Mouse (Mus musculus) embryonic fibroblast, embryonic 13.5 days (primary cell): ENCODE data around the gene Hvcn1. TPM values are rescaled to one million over a fixed set of nuclear protein-coding genes. Genes with fewer than 3 reads are reported as not detected.
A peak's percentile ranks its signal among the peaks of the same experiment; 100 is the strongest.
"Not testable (repeated sequence)": the region's sequence is repeated elsewhere in the genome, so short reads cannot be mapped to it uniquely, and the experiment has no call there.

ENCODE experiments used
- H3K27ac ChIP-seq: 2 replicates; pipeline ENCODE4 v1.5.1; 2012; ENCODE audit warnings: low read length, control low read depth, inconsistent platforms; ENCODE audit not compliant: insufficient read depth
- H3K4me1 ChIP-seq: 2 replicates; pipeline ENCODE4 v1.6.1; 2011; ENCODE audit warnings: low read length; ENCODE audit not compliant: control insufficient read depth, insufficient read depth
- H3K4me3 ChIP-seq: 2 replicates; pipeline ENCODE4 v1.5.1; 2011; ENCODE audit warnings: mild to moderate bottlenecking, control low read depth, low read length; ENCODE audit not compliant: insufficient read depth
- CTCF ChIP-seq: IDR thresholded peaks from 2 replicates; pipeline ENCODE4 v1.5.1; 2011; ENCODE audit warnings: mild to moderate bottlenecking, control low read depth, low read length, moderate library complexity, borderline replicate concordance; ENCODE audit not compliant: insufficient read depth
- POLR2A ChIP-seq: IDR thresholded peaks from 2 replicates; pipeline ENCODE4 v1.6.1; 2011; ENCODE audit warnings: low read depth, mild to moderate bottlenecking, control low read depth, low read length, moderate library complexity
- polyA plus RNA-seq: library from polyadenylated mRNA; stranded (reverse); fragments of >200 nt; gene quantifications from 2 replicates; pipeline ENCODE4 v1.2.4, GENCODE M21; 2011; ENCODE audit warnings: low read depth; ENCODE audit not compliant: missing spikeins, insufficient read length

Gene Hvcn1
- polyA plus RNA-seq, 1 experiment, result 3.1 TPM

DNA sequence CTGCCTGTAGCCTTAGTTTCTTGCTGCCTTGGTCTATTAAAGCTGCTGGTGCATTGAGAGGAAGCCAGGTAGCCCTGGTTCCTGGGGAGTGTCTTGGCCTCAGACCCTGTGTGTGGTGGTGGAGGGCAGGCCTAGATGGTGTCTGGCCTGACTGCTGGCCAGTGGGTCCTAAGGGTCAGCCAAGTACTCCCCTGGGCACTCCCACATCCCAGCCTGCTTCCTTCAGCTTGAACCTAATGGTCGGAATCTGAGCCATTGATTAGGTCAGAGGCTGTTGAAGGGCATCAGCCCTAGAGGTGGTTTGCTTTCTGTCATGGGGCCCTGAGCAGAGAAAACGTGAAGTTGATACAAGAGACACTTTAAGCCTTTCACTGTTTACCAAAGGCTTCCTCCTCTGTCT, 31.2 kb upstream of the Hvcn1 start:
- no peaks in the 10 kb centered on the region for H3K4me1 ChIP-seq
- H3K27ac ChIP-seq, result no peak overlapping the region
- H3K4me3 ChIP-seq, result no peak overlapping the region
- TF ChIP-seq POLR2A, result no peak
- no peak for TF ChIP-seq CTCF

DNA sequence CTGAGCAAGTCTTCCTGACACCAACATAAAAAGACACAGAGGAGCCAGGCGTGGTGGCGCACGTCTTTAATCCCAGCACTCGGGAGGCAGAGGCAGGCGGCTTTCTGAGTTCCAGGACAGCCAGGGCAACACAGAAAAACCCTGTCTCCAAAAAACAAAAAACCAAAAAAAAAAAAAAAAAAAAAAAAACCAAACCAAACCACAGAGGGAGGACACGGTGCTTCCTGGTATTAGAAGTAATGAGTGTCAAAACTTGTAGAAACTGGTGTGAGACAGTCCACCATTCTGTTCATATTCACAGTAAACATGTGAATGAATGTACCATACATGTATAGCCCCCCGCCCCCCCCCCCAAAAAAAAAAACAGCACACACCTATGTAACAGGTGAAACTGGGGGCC, 30.6 kb upstream of the Hvcn1 start:
- H3K4me3 ChIP-seq, result no peak overlapping the region
- H3K4me1 ChIP-seq, result no peaks in the 10 kb centered on the region
- TF ChIP-seq POLR2A, result no peak
- TF ChIP-seq CTCF, result no peak
- no peak overlapping the region for H3K27ac ChIP-seq

DNA sequence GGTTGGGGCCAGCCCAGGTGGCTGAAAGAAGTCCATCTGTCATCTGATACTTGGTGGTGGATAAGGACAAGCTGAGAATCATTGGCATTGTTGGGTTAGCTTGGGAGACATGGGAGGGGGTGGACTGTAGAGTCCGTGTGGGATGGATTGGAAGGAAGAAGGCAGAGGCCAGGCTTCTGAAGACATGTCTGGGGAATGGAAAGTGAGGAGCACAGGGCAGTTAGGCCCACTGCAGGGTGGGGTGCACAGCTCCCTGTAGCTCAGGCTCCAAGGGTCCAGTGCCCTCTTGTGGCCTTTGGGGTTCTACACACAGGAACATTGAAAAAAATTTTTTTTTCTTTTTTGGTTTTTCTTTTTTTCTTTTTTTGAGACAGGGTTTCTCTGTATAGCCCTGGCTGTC, 30.2 kb upstream of the Hvcn1 start:
- TF ChIP-seq CTCF (peak; percentile 76), POLR2A (no peak)
- H3K4me3 ChIP-seq, result no peak overlapping the region

DNA sequence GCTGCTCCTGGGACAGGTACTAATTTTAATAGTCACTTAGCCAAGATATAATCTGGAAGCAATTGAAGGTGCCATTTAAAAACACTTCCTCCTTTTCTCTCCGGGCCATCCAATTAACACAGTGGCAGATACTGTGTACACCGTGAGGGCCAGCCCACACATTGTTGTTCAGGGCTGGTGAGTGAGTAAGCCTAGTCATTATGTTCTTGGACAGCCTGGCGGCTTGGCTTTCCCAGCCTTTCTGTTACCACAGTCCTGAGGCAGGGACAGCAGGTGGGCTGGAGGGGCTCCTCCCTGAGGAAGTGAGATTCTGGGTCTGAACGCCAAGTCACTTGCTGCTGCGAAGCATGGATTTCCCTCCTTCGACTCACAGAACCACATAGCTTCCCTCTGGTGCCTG, 26.9 kb upstream of the Hvcn1 start:
- no peak for TF ChIP-seq CTCF
- no peak for TF ChIP-seq POLR2A
- Histone ChIP-seq H3K27ac (no peak overlapping the region), H3K4me3 (no peak overlapping the region), H3K4me1 (no peaks in the 10 kb centered on the region)

More for the DNA sequence above, 30.2 kb upstream of the Hvcn1 start:
- Histone ChIP-seq H3K27ac (no peak overlapping the region), H3K4me1 (no peaks in the 10 kb centered on the region)

DNA sequence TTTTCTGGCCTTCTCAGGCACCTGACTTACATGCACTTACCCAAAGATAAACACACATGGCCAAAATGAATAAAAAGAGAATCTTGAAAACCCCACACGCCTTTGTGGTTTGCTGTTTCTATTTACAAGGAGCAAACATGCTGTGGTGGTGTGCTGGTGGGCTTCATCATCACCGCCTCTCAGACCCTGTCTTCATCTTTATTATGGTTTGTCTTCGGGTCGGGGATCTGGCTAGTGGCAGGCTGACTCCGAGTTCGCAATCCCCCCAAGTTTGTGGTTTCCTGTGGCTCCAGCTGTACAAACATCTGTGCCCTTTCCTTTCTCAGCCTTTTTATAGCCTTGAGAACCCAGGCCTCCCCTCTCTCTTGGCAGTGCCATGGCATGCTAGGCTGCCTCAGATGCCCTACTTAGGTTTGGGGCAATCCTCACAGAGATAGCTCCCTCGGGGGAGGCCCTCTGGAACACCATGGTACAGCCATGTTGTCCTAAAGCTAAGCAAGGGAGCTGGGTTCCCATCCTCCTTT, 22.3 kb upstream of the Hvcn1 start:
- TF ChIP-seq CTCF, result no peak
- no peak for TF ChIP-seq POLR2A
- Histone ChIP-seq H3K4me3 (no peak overlapping the region), H3K4me1 (no peaks in the 10 kb centered on the region), H3K27ac (no peak overlapping the region)

DNA sequence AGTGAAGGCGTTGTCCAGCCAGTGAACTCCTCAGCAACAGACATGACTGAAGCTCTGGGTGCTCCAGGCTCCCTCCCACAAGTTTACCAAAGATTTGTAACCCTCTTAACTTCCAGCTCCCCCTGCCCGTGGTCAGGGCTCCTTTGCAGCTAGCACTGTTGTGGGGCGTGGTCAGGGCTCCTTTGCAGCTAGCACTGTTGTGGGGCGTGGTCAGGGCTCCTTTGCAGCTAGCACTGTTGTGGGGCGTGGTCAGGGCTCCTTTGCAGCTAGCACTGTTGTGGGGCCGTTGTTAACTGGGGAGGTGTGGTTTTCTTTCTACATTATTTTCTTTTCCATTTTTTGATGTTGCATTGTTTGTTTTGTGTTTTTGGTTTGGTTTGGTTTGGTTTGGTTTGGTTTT, 21.7 kb upstream of the Hvcn1 start:
- H3K4me1 ChIP-seq, H3K4me3 ChIP-seq, H3K27ac ChIP-seq: not testable (repeated sequence)

DNA sequence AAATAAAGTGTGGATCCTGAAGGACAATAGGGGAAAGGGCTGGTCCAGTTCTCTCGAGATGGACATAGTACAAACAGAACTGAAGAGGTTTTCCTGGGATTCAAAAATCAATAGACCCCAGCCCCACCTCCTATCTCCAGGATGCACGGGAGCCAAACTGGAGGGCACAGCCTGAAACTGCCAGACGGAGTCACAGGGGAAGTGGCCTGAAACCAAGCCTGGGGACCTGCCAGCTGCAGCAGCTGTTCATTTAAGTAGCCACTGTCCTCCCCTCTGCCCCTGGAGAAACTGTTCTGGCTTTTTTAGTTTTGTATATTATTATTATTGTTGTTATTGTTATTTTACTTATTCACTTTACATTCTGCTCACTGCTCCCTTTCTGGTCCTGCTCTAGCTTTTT, 17.5 kb upstream of the Hvcn1 start:
- H3K4me3 ChIP-seq, result no peak overlapping the region
- H3K4me1 ChIP-seq, result no peaks in the 10 kb centered on the region
- TF ChIP-seq CTCF, result no peak
- no peak for TF ChIP-seq POLR2A
- no peak overlapping the region for H3K27ac ChIP-seq

DNA sequence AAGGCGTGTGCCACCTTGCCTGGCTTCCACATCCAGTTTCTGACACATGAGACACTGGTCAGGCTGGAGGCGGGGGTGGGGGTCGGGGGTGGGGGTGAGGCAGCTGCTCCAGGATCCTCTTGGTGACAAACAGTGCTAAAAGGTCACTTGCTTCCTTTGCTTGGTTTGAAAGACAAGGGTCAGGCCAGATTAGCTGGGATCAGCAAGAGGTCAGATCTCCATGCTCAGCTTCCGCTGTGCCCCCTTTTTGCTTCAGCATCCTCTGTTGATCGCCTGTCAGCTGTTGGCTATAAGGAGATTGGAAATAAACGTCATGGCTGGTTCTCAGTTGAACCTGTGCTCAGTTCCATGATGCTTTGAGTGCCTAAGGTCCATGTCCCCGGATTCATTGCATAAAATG, 16.1 kb upstream of the Hvcn1 start:
- no peak overlapping the region for H3K27ac ChIP-seq
- H3K4me3 ChIP-seq, result no peak overlapping the region
- no peaks in the 10 kb centered on the region for H3K4me1 ChIP-seq
- TF ChIP-seq POLR2A (no peak), CTCF (no peak)

DNA sequence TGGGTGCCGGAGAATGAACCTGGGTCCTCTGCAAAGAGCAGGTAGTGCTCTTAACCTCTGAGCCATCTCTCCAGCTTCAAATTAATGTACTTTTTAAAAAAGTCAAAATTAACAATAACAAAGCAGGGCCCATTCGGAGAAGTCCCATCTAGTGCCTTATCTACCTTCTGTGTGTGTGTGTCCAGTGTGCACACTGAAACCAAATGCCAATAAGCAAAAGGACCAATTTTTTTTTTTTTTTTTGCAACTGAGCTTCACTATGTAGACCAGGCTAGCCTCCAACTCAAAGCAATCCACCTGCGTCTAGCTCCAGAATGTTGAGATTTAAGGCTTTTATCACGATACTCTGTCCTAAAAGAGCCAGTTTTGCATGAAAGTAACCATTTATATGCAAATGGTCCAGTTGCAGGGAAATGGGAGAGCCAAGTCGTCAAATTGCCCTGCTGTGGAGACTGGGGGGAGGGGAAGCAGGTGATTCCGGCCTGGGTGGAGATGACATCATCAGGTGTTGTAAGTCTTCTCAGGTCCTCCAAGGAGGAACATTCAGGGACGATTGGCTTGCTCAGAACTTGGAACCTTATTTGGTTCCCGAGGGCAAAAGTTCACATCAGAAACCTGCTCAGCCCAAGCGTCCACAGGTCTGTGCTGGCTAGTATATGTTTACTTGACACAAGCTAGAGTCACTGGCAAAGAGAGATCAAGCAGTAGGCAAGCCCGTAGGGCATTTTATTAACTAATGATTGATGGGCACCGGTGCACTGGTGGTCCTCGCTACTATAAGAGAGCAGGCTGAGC, 15.1 kb upstream of the Hvcn1 start:
- Histone ChIP-seq H3K4me1 (no peaks in the 10 kb centered on the region), H3K27ac (no peak overlapping the region), H3K4me3 (no peak overlapping the region)
- TF ChIP-seq POLR2A, result no peak
- no peak for TF ChIP-seq CTCF

DNA sequence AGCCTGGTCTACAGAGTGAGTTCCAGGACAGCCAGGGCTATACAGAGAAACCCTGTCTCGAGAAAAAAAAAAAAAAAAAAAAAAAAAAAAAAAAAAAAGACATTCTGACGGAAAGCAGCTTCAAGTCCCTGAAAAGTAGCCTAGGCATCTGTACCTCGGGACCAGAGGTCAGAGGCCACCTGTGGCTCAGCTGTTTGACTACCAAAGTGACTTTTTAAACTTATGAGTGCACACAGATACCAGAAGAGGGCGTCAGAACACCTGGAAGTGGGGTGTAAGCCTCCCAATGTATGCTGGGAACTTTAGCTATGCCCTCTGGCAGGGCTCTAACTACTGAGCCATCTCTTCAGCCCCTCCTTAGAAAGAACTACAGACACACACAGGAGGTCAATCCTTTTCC, 14.3 kb upstream of the Hvcn1 start:
- TF ChIP-seq POLR2A, result no peak
- no peak for TF ChIP-seq CTCF
- Histone ChIP-seq H3K4me1 (no peaks in the 10 kb centered on the region), H3K27ac (no peak overlapping the region), H3K4me3 (no peak overlapping the region)

DNA sequence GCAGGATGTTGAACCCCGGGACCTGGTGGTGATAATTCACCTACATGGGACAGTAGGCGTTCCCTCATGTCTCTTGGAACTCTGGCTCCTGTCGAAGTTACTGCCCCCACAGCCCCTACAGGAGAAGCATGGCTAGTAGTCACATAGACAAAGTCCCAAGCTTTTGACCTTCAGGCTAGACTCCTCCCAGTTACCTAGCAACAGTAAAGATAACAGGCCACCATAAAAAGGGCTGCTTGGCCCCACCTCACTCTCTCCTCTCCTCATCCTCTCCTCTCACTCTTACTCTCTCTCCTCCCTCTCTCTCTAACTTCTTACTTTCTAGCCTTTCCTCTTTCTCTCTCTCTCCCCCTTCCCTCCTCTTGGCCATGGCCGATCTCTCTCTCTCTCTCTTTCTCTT, 5.7 kb upstream of the Hvcn1 start:
- Histone ChIP-seq H3K4me3 (no peak overlapping the region), H3K27ac (no peak overlapping the region), H3K4me1 (no peaks in the 10 kb centered on the region)
- TF ChIP-seq POLR2A (no peak), CTCF (no peak)
